Mouse (Mus musculus) forebrain, embryonic 15.5 days (tissue): Measurements from ENCODE around the gene Aqp6. TPM values are rescaled to one million over a fixed set of nuclear protein-coding genes. Genes with fewer than 3 reads are reported as not detected.
A peak's percentile ranks its signal among the peaks of the same experiment; 100 is the strongest.

Experiments used
- ATAC-seq: fragments of 200-750 bp; cut with Nextera tagmentation; replicated peaks from 2 replicates; pipeline ENCODE4 v1.8.0; 2017; ENCODE audit warnings: mild to moderate bottlenecking, moderate TSS enrichment, moderate library complexity
- H3K27ac ChIP-seq: fragments of 300-500 bp; sonication (generic); replicated peaks from 2 replicates; pipeline ENCODE4 v1.5.1; 2015; ENCODE audit warnings: mild to moderate bottlenecking, inconsistent platforms
- H3K27me3 ChIP-seq: fragments of 300-500 bp; sonication (generic); 2 replicates; pipeline ENCODE4 v1.6.1; 2015; ENCODE audit warnings: inconsistent platforms
- H3K36me3 ChIP-seq: fragments of 300-500 bp; sonication (generic); 2 replicates; pipeline ENCODE4 v1.6.1; 2015; ENCODE audit warnings: mild to moderate bottlenecking, inconsistent platforms
- H3K4me1 ChIP-seq: fragments of 300-500 bp; sonication (generic); 2 replicates; pipeline ENCODE4 v1.6.1; 2015; ENCODE audit warnings: inconsistent platforms
- H3K4me2 ChIP-seq: fragments of 300-500 bp; sonication (generic); replicated peaks from 2 replicates; pipeline ENCODE4 v1.6.1; 2015; ENCODE audit warnings: mild to moderate bottlenecking, inconsistent platforms
- H3K4me3 ChIP-seq: fragments of 300-500 bp; sonication (generic); 2 replicates; pipeline ENCODE4 v1.5.1; 2015; ENCODE audit warnings: mild to moderate bottlenecking, inconsistent platforms
- H3K9ac ChIP-seq: fragments of 300-500 bp; sonication (generic); replicated peaks from 2 replicates; pipeline ENCODE4 v1.6.1; 2015; ENCODE audit warnings: mild to moderate bottlenecking, inconsistent platforms
- H3K9me3 ChIP-seq: fragments of 300-500 bp; sonication (generic); 2 replicates; pipeline ENCODE4 v1.6.1; 2016; ENCODE audit warnings: inconsistent platforms
- WGBS: fragments of 180-500 bp; shearing (Covaris S2); methylation state at CpG from one replicate; pipeline ENCODE4 v1.1.7; 2015; ENCODE audit warnings: mixed read lengths; 5-methylcytosine and 5-hydroxymethylcytosine counted together
- polyA plus RNA-seq: library from polyadenylated mRNA; unstranded; fragments of >200 nt; fragmentation: Nextera tagmentation; extraction: Ambion mirVana; gene quantifications from 2 replicates; pipeline ENCODE4 v1.2.1, GENCODE M21; 2015

Aqp6 gene
- polyA plus RNA-seq, 1 experiment from 2014 or later = not detected

GRCm38 (mm10) chr15:99622063-99622462, 20.9 kb downstream of the Aqp6 start:
- Histone ChIP-seq H3K4me3 (no peak overlapping the region), H3K9ac (no peak overlapping the region), H3K9me3 (no peaks in the 10 kb centered on the region), H3K4me1 (0 out of 2 replicates have a peak, but pooled peaks cover 6% of the 10 kb centered on the region), H3K27ac (no peak overlapping the region), H3K27me3 (no peaks in the 10 kb centered on the region), H3K36me3 (peaks cover 40% of the 10 kb centered on the region), H3K4me2 (no peak overlapping the region)
- WGBS = 95% methylated on average over 11 of the region's 11 CpGs
- no peak for ATAC-seq

- Histone ChIP-seq H3K9me3 (no peaks in the 10 kb centered on the region), H3K27ac (no peak overlapping the region), H3K27me3 (no peaks in the 10 kb centered on the region), H3K4me1 (no peaks in the 10 kb centered on the region), H3K36me3 (peaks cover 68% of the 10 kb centered on the region), H3K4me2 (no peak overlapping the region), H3K4me3 (no peak overlapping the region), H3K9ac (no peak overlapping the region)
- no peak for ATAC-seq
These were observed 30.4 kb downstream of the Aqp6 start for GRCm38 (mm10) chr15:99631618-99632017.

GRCm38 (mm10) chr15:99634702-99635101, 33.5 kb downstream of the Aqp6 start:
- Histone ChIP-seq H3K4me3 (no peak overlapping the region), H3K36me3 (peaks cover 60% of the 10 kb centered on the region), H3K9me3 (no peaks in the 10 kb centered on the region), H3K27ac (no peak overlapping the region), H3K9ac (no peak overlapping the region), H3K4me1 (0 out of 2 replicates have a peak, but pooled peaks cover 3% of the 10 kb centered on the region), H3K27me3 (no peaks in the 10 kb centered on the region), H3K4me2 (no peak overlapping the region)
- 92% methylated on average over 7 of the region's 7 CpGs for WGBS
- no peak for ATAC-seq

- Histone ChIP-seq H3K4me1 (0 out of 2 replicates have a peak, but pooled peaks cover 3% of the 10 kb centered on the region), H3K4me2 (no peak overlapping the region), H3K9me3 (no peaks in the 10 kb centered on the region), H3K27ac (peak overlapping the region; percentile 73), H3K9ac (no peak overlapping the region; the same call in 1 of the 2 replicates), H3K4me3 (no peak overlapping the region), H3K36me3 (peaks cover 32% of the 10 kb centered on the region), H3K27me3 (no peaks in the 10 kb centered on the region)
- WGBS = 69% methylated on average over 12 of the region's 12 CpGs
- no peak; the same call in 1 of the 2 replicates for ATAC-seq
These were observed 36.4 kb downstream of the Aqp6 start for GRCm38 (mm10) chr15:99637405-99638123.

GRCm38 (mm10) chr15:99638124-99638485, 36.9 kb downstream of the Aqp6 start:
- Histone ChIP-seq H3K9me3 (no peaks in the 10 kb centered on the region), H3K27ac (peak overlapping the region; percentile 73), H3K4me3 (no peak overlapping the region), H3K27me3 (no peaks in the 10 kb centered on the region), H3K36me3 (peaks cover 30% of the 10 kb centered on the region), H3K9ac (no peak overlapping the region), H3K4me2 (no peak overlapping the region), H3K4me1 (0 out of 2 replicates have a peak, but pooled peaks cover 3% of the 10 kb centered on the region)
- no peak for ATAC-seq
- WGBS = 76% methylated on average over 5 of the region's 5 CpGs

GRCm38 (mm10) chr15:99642622-99643021, 41.4 kb downstream of the Aqp6 start:
- Histone ChIP-seq H3K9me3 (no peaks in the 10 kb centered on the region), H3K9ac (no peak overlapping the region), H3K27ac (no peak overlapping the region), H3K36me3 (peaks cover 6% of the 10 kb centered on the region), H3K27me3 (no peaks in the 10 kb centered on the region), H3K4me1 (peaks cover 27% of the 10 kb centered on the region), H3K4me3 (no peak overlapping the region), H3K4me2 (no peak overlapping the region)
- 81% methylated on average over 6 of the region's 6 CpGs for WGBS
- no peak for ATAC-seq

- ATAC-seq = no peak
- WGBS = 68% methylated on average over 10 of the region's 10 CpGs
- Histone ChIP-seq H3K27ac (peak overlapping the region; percentile 49; the same call in 1 of the 2 replicates), H3K36me3 (peaks cover 6% of the 10 kb centered on the region), H3K9ac (no peak overlapping the region), H3K9me3 (no peaks in the 10 kb centered on the region), H3K4me2 (no peak overlapping the region), H3K4me1 (peaks cover 37% of the 10 kb centered on the region), H3K27me3 (no peaks in the 10 kb centered on the region), H3K4me3 (no peak overlapping the region)
These were observed 42.6 kb downstream of the Aqp6 start for GRCm38 (mm10) chr15:99643832-99644231.

GRCm38 (mm10) chr15:99644776-99645175, 43.6 kb downstream of the Aqp6 start:
- H3K27me3 ChIP-seq = no peaks in the 10 kb centered on the region
- no peak overlapping the region for H3K9ac ChIP-seq
- no peaks in the 10 kb centered on the region; the same call in 1 of the 2 replicates for H3K36me3 ChIP-seq
- H3K4me3 ChIP-seq = no peak overlapping the region
- ATAC-seq = 0 out of 2 replicates have a peak, but pooled peaks have one; percentile 38
- peaks cover 47% of the 10 kb centered on the region for H3K4me1 ChIP-seq
- H3K27ac ChIP-seq = peak overlapping the region; percentile 45
- WGBS = 46% methylated on average over 7 of the region's 7 CpGs
- H3K4me2 ChIP-seq = 0 out of 2 replicates have a peak overlapping the region, but pooled peaks have one; percentile 1
- H3K9me3 ChIP-seq = no peaks in the 10 kb centered on the region

- ATAC-seq = no peak
- Histone ChIP-seq H3K9ac (no peak overlapping the region), H3K4me2 (peak overlapping the region; percentile 23), H3K9me3 (no peaks in the 10 kb centered on the region), H3K27me3 (peaks cover 9% of the 10 kb centered on the region; the same call in 1 of the 2 replicates), H3K36me3 (no peaks in the 10 kb centered on the region), H3K4me3 (0 out of 2 replicates have a peak overlapping the region, but pooled peaks have one; percentile 5), H3K27ac (peak overlapping the region; percentile 74), H3K4me1 (peaks cover 71% of the 10 kb centered on the region)
- WGBS = 12% methylated on average over 4 of the region's 4 CpGs
These were observed 47.1 kb downstream of the Aqp6 start for GRCm38 (mm10) chr15:99648326-99648725.

GRCm38 (mm10) chr15:99649067-99649761, 48.0 kb downstream of the Aqp6 start:
- WGBS = 28% methylated on average over 6 of the region's 6 CpGs
- H3K9ac ChIP-seq = 0 out of 2 replicates have a peak overlapping the region, but pooled peaks have one; percentile 0
- H3K4me3 ChIP-seq = peak overlapping the region; percentile 89
- H3K4me1 ChIP-seq = peaks cover 75% of the 10 kb centered on the region
- ATAC-seq = no peak
- peaks cover 13% of the 10 kb centered on the region; the same call in 1 of the 2 replicates for H3K27me3 ChIP-seq
- no peaks in the 10 kb centered on the region for H3K36me3 ChIP-seq
- no peaks in the 10 kb centered on the region for H3K9me3 ChIP-seq
- H3K4me2 ChIP-seq = peak overlapping the region; percentile 87
- peak overlapping the region; percentile 74; the same call in 1 of the 2 replicates for H3K27ac ChIP-seq

GRCm38 (mm10) chr15:99650304-99650703, 49.1 kb downstream of the Aqp6 start:
- H3K9ac ChIP-seq = peak overlapping the region; percentile 65; the same call in 1 of the 2 replicates
- ATAC-seq = no peak
- no peak overlapping the region for H3K27ac ChIP-seq
- WGBS = 58% methylated on average over 2 of the region's 2 CpGs
- H3K4me2 ChIP-seq = peak overlapping the region; percentile 87
- H3K9me3 ChIP-seq = no peaks in the 10 kb centered on the region
- no peaks in the 10 kb centered on the region for H3K36me3 ChIP-seq
- H3K27me3 ChIP-seq = peaks cover 24% of the 10 kb centered on the region
- H3K4me1 ChIP-seq = peaks cover 65% of the 10 kb centered on the region
- H3K4me3 ChIP-seq = peak overlapping the region; percentile 89
